Mouse (Mus musculus) A20 (cell line): Measurements from ENCODE around the gene Ank3.
A peak's percentile ranks its signal among the peaks of the same experiment; 100 is the strongest.

Experiments
- DNase-seq: peaks from one replicate; pipeline ENCODE4 v3.0.0-alpha.2; 2011; ENCODE audit warnings: low read depth, low spot score

Gene Ank3

GRCm38 (mm10) chr10:69762977-69763376, 364.4 kb downstream of the Ank3 start:
- no peak for DNase-seq

GRCm38 (mm10) chr10:69764402-69764801, 365.8 kb downstream of the Ank3 start:
- DNase-seq, result no peak

- DNase-seq, result no peak
Observed at GRCm38 (mm10) chr10:69777065-69777645, 378.6 kb downstream of the Ank3 start.

GRCm38 (mm10) chr10:69777736-69778135, 379.2 kb downstream of the Ank3 start:
- DNase-seq, result no peak

- DNase-seq, result no peak
Observed at GRCm38 (mm10) chr10:69779246-69779645, 380.7 kb downstream of the Ank3 start.

GRCm38 (mm10) chr10:69781491-69781890, 382.9 kb downstream of the Ank3 start:
- DNase-seq, result peak; percentile 17

- no peak for DNase-seq
Observed at GRCm38 (mm10) chr10:69785235-69785634, 386.7 kb downstream of the Ank3 start.

GRCm38 (mm10) chr10:69785692-69786091, 387.1 kb downstream of the Ank3 start:
- no peak for DNase-seq

- no peak for DNase-seq
Observed at GRCm38 (mm10) chr10:69786220-69786993, 387.8 kb downstream of the Ank3 start.

- no peak for DNase-seq
Observed at GRCm38 (mm10) chr10:69787379-69787778, 388.8 kb downstream of the Ank3 start.

- DNase-seq, result no peak
Observed at GRCm38 (mm10) chr10:69790606-69791005, 392.0 kb downstream of the Ank3 start.

- DNase-seq, result no peak
Observed at GRCm38 (mm10) chr10:69791951-69792350, 393.4 kb downstream of the Ank3 start.

- DNase-seq, result no peak
Observed at GRCm38 (mm10) chr10:69792400-69792799, 393.8 kb downstream of the Ank3 start.

GRCm38 (mm10) chr10:69793079-69793478, 394.5 kb downstream of the Ank3 start:
- peak; percentile 64 for DNase-seq

- DNase-seq, result no peak
Observed at GRCm38 (mm10) chr10:69795656-69796055, 397.1 kb downstream of the Ank3 start.

GRCm38 (mm10) chr10:69796421-69796886, 397.9 kb downstream of the Ank3 start:
- DNase-seq, result peak; percentile 16

GRCm38 (mm10) chr10:69803135-69803756, 404.7 kb downstream of the Ank3 start:
- no peak for DNase-seq

GRCm38 (mm10) chr10:69804613-69805012, 406.0 kb downstream of the Ank3 start:
- DNase-seq, result no peak

GRCm38 (mm10) chr10:69810785-69811184, 412.2 kb downstream of the Ank3 start:
- no peak for DNase-seq

GRCm38 (mm10) chr10:69813823-69814522, 415.4 kb downstream of the Ank3 start:
- DNase-seq, result no peak

- DNase-seq, result no peak
Observed at GRCm38 (mm10) chr10:69821245-69821644, 422.7 kb downstream of the Ank3 start.

GRCm38 (mm10) chr10:69828770-69829169, 430.2 kb downstream of the Ank3 start:
- no peak for DNase-seq
